Mouse (Mus musculus) ES-E14 (cell line): ENCODE data around the gene Pnkp.

Source experiments
- ZC3H11A ChIP-seq: IDR thresholded peaks from 2 replicates; pipeline ENCODE4 v1.6.1; 2012; ENCODE audit warnings: low read depth, mild to moderate bottlenecking, inconsistent platforms, low read length, borderline replicate concordance
- ZNF384 ChIP-seq: IDR thresholded peaks from 2 replicates; pipeline ENCODE4 v1.6.1; 2012; ENCODE audit warnings: low read depth, low read length, inconsistent platforms

- TF ChIP-seq ZC3H11A (no peak), ZNF384 (no peak)
These were observed 35.5 kb downstream of the Pnkp start, which contains the start of gene Med25 for GRCm38 (mm10) chr7:44892276-44892921.
